Mouse (Mus musculus): ENCODE measurements at regions not wholly inside any gene's neighbourhood (a gene's known extent, or its start where the extent isn't known, plus 50 kb on each side); places are given as distances from the start of the nearest gene placed in this dataset.

- TF ChIP-seq CTCF (IDR thresholded peaks at IDR 0.05; ENCODE audit: insufficient read depth, low read length) (no peak), POLR2A (IDR thresholded peaks at IDR 0.05; ENCODE audit: borderline replicate concordance, extremely low read depth, low read depth, low read length) (no peak)
Observed at GRCm38 (mm10) chr14:67573451-67573995, 1564.5 kb upstream of the Gulo start.

All from lung, adult 2 months (tissue).